Mouse (Mus musculus): ENCODE results near the gene Adra1b.

DNA sequence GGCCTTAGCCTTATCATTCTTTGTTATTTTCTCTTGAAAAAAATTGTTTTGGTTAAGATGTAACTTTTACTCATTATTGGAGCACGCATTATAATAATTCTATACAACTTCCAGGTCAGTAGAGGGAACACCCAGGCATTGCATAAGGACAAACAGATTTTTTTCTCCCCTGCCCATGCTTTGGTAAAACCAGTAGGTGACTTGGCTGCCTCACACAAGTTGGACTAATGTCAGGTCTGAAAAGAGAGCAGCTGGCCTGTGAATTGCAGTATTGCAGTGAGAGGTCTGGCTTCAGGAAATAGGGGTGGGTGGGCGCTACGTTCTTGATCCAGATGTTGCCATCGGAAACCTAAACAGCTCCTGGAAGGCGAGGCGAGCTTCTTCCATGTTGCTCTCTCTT lies 10.6 kb upstream of the Adra1b start:
- no peak for TF ChIP-seq CTCF (IDR thresholded peaks at IDR 0.05)
- TF ChIP-seq EP300 (IDR thresholded peaks at IDR 0.05): no peak

Data from lung, postnatal 0 days (tissue).